Mouse (Mus musculus) erythroblast, adult 5-6 weeks (primary cell): Measurements from ENCODE around the gene Hist2h2be. TPM values are rescaled to one million over a fixed set of nuclear protein-coding genes. Genes with fewer than 3 reads are reported as not detected.

Experiments used
- ATAC-seq: replicated peaks from 2 replicates; pipeline ENCODE4 v1.8.0; 2016; ENCODE audit warnings: moderate number of reproducible peaks, mild to moderate bottlenecking, moderate TSS enrichment, inconsistent platforms; ENCODE audit not compliant: poor library complexity, low FRiP score, severe bottlenecking
- total RNA-seq, 2 experiments: library from RNA; stranded (forward) in 1 of 2; stranded (reverse) in 1 of 2; fragments of 150-400 nt in 1 of 2; fragments of 200-764, 138-1000 nt in 1 of 2; gene quantifications; 2 replicates each; pipeline versions ENCODE4 v1.2.3 to v1.2.4; 2015 to 2017; ENCODE audit warnings: low replicate concordance in 2 of 2

The Hist2h2be gene
- total RNA-seq, 2 experiments from 2014 or later: 19.2 to 32.7 TPM

DNA sequence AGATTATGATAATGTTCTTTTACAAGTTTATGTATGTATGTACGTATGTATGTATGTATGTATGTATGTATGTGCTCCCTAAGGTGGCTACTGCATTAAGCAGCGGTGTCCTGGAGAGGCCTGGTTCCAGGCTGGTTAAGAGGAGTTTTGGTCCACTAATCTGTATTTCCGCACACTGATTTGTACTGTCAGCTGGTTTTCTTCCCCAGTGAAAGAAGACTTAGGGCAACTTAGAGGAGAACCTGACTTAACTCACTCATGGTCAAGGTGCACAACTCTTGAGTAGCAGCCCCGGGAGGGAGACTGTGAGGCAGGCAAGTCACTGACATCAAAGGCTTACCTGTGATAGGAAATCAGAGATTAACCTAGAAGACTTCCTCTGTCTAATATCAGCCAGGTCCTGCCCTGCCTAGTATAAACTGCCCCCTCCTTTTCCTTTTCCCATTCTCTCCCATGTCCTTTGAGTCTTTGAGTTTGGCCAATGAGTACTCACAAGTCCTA, 16.0 kb downstream of the Hist2h2be start:
- ATAC-seq: no peak

DNA sequence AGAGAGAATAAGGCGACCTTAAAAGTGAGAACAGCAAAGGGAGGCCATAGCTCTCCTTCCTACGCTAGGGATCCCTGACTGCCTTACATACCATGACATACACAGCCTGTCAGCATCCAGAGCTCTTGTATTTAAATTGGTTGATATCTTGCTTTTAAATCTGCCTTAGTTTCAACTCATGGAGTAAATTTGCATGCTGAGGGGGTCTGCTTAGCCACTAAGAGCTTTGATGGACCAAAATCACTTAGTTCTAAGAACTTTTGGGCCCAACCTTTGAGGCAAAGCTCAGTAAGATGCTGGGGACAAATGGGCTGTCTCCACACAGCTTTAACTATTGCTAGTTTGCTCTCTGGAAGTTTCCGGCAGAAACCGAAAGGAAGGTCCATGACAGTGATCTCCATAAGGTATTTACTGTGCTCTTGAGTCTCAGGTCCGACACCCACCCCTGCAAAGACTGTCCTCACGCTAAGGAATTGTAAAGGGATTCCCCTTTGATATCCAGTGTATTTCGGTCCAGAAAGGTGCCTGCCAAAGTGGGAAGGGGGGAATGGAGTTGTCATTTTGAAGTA, 16.5 kb downstream of the Hist2h2be start:
- ATAC-seq: no peak

DNA sequence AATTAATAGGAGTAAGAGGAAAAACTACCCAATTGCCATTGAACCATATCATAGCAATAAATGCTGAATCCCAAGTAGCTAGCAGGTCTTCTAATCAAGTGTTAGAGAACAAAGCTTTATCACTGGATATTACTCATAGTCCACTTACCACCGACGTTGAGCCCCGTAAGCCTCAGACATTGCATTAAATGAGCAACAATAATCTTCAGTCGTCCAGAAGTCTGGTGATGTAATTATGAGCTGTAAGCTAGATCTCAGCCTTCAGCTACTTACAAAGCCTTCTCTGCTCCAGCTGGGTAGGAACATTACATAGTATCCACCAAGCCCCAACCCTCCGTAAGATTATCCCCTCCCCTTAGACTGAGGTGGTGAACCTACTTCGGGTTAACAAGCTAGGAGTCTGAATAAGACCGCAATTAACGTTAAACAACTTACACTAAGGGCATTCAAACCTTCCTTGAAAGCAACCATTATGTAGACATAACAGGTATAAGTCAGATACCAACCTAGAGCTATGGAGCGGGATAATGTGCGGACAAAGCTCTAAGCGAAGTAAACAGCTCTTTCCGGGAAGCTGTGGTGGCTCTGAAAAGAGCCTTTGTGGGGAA, 17.1 kb downstream of the Hist2h2be start:
- ATAC-seq: peak; percentile 16

DNA sequence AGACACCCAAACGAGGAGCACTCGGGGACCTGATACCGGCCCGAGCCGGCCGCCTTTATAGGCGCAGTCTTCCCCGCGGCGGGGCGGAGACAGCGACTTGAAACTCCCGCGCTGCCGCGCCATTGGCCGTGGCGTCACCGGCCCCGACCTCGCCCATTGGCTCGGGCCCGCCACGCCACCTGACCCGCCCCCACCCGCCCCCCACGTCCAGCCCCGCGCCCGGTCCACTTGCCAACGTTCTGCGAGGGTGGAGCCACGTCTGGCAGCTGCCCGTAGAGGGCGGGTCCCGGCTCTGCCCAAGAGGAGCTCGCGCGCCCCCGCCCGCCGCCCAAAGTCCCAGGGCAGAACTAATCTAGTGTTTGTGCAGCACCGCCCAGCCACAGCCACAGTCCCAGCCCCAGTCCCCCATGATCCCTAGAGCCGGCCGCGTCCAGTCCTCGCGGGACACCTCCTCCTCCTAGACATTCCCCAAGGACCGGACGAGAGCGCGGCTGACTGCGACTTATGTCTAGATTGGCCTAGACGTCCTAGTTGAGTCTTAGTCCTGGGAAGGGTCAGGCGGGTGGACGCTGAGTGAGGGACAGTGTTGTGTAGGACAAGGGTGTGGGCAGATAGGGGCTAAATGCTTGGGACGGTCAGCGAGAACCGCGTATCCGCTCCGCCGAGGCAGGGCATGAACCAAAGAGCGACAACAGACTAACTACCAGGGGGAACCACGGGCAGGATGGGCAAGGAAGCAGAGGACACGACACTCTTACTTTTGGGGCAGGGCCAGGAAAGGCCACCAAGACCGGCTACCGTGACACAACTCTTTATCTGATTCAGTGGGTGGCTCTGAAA, 18.3 kb downstream of the Hist2h2be start, which contains the start of gene Hist2h3c2:
Hist2h3c2 (minus strand) TSS at position 174 of the 840 bp plus-strand sequence.
- ATAC-seq: peak; percentile 68

DNA sequence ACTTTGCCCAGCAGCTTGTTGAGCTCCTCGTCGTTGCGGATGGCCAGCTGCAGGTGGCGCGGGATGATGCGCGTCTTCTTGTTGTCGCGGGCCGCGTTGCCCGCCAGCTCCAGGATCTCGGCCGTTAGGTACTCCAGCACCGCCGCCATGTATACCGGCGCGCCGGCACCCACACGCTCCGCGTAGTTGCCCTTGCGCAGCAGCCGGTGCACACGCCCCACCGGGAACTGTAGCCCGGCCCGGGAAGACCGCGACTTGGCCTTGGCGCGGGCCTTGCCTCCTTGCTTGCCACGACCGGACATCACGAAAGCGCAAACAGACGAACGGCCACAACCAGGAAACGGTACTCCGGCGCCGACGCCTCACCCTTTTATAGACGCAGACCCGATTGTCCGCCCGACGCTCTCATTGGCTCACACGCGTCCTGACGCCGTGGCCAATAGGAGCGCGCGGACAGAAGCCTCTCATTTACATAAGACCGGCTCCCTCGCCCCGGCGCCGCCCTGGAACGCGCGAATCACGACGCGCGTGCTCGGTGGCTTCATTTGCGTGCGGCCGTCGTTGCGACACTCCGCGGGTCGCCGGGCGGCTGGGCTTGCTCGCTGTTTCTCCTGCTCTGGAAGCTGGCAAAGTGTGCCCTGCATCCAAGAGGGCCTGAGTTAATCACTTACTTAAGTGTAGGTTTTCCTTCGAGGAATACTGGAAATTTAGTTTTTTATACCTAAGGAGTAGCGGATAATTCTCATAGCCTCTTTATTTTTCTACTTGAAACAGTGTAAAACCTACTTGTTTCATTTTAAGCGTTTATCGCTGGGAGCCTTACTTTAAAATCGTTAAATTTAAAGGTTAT, 19.3 kb downstream of the Hist2h2be start, which contains the start of gene Hist2h2aa2:
Hist2h2aa2 (minus strand) TSS at position 328 of the 850 bp plus-strand sequence.
- ATAC-seq: peak; percentile 61

DNA sequence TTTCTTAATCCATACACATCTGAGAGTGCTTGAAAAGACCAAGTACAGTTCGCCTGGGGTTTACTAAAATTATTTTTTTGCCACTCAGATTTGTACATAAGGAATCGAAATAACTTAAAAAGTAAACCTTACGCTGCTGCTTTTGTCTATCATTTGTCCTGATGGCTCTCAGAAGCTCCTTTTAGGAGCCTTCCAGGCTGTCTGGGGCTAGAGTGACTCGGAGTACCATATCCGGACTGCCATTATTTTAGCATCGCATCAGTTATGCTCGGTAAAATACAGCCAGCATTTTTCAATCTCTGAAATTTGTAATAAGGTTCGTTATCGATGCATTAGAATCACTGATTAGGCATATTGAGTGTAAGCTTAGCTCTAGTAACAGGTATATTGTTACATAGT, 19.9 kb downstream of the Hist2h2be start:
- ATAC-seq: no peak

DNA sequence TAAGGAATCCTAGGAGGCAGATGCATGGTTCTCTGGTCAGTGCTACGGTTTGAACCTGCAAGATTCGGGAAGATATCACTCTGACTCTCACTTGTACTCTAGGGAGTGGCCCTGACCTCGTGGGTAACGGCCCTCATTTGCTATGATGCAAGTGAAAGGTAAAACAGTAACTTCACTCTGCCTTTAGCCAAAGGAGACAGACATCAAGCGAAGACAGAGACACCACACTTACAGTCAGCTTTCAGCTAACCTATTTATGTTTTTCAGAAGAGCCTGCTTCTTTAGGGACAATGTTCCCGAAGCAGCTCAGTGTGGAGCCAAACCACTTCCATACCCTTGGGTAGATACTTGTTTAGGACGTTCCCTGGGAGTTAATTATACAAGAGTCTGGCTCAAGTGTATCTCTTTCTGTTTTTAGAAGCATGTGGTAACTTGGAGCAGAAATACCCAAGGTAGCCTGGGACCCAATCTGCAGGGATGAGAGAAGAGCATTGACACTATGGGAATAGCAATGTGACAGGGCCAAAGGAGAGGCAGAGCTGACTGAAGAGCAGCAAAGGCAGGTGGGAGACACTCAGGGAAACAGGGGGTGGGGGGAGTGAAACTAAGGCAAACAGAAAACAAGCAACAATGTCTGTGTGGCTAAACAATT, 23.1 kb downstream of the Hist2h2be start:
- ATAC-seq: no peak

DNA sequence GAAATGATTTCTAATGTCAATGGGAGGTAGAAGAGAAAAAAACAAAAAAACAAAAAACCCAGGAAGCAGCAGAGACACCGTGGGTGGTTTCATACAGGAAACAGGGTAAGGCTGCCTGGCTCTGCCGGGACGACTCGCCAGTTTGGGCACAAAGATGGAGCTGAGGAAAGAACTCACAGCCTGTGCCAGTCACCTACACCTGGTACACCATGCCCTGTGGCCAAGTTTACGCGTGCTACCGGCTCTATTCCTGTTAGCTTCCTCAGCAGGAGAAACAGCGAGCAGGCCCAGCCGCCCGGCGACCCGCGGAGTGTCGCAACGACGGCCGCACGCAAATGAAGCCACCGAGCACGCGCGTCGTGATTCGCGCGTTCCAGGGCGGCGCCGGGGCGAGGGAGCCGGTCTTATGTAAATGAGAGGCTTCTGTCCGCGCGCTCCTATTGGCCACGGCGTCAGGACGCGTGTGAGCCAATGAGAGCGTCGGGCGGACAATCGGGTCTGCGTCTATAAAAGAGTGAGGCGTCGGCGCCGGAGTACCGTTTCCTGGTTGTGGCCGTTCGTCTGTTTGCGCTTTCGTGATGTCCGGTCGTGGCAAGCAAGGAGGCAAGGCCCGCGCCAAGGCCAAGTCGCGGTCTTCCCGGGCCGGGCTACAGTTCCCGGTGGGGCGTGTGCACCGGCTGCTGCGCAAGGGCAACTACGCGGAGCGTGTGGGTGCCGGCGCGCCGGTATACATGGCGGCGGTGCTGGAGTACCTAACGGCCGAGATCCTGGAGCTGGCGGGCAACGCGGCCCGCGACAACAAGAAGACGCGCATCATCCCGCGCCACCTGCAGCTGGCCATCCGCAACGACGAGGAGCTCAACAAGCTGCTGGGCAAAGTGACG, 24.3 kb downstream of the Hist2h2be start, which contains the start of gene Hist2h2aa1:
Hist2h2aa1 (plus strand) TSS at position 495 of the 884 bp plus-strand sequence.
- ATAC-seq: peak; percentile 65

DNA sequence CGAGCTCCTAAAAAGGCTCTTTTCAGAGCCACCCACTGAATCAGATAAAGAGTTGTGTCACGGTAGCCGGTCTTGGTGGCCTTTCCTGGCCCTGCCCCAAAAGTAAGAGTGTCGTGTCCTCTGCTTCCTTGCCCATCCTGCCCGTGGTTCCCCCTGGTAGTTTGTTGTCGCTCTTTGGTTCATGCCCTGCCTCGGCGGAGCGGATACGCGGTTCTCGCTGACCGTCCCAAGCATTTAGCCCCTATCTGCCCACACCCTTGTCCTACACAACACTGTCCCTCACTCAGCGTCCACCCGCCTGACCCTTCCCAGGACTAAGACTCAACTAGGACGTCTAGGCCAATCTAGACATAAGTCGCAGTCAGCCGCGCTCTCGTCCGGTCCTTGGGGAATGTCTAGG, 25.1 kb downstream of the Hist2h2be start:
- ATAC-seq: peak; percentile 59

DNA sequence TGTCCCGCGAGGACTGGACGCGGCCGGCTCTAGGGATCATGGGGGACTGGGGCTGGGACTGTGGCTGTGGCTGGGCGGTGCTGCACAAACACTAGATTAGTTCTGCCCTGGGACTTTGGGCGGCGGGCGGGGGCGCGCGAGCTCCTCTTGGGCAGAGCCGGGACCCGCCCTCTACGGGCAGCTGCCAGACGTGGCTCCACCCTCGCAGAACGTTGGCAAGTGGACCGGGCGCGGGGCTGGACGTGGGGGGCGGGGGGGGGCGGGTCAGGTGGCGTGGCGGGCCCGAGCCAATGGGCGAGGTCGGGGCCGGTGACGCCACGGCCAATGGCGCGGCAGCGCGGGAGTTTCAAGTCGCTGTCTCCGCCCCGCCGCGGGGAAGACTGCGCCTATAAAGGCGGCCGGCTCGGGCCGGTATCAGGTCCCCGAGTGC, 25.5 kb downstream of the Hist2h2be start, which contains the start of gene Hist2h3c1:
Hist2h3c1 (plus strand) TSS at position 259 of the 430 bp plus-strand sequence.
- peak; percentile 70 for ATAC-seq

DNA sequence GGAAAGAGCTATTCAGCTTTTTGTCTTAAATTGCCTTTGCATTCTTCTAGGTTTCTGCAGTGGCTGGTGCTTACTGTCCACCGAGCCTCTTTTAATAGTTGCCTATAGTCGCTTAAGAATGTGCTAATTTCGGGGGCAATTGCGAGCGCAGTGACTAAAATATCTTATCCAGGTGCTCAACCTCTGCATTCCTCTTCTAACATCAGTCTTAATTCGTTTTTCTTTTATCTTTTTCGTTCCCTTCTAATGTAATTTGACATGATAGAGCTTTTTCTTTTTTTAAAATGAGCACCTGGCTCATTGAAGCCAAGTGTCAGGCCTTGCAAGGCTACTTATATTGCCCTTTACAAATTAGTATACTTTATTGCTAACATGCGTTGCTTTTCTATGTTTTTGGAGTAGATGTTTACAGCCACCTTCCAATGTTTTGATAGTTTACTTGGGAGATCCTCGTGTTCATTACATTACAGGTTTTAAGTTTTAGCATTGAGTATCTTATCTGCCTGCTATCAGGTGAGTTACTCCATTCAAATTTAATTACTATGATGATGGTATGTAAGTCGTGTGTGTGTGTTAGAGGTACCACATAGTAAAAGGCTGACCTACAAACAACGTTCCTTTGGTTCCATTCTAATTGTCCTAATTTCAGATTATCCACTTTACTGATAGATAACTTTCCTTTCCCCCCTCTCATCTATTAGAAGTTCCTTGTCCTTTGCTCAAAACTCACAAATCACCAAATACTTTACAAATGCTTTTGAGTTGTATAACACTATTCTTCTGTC, 26.6 kb downstream of the Hist2h2be start:
- ATAC-seq: no peak

DNA sequence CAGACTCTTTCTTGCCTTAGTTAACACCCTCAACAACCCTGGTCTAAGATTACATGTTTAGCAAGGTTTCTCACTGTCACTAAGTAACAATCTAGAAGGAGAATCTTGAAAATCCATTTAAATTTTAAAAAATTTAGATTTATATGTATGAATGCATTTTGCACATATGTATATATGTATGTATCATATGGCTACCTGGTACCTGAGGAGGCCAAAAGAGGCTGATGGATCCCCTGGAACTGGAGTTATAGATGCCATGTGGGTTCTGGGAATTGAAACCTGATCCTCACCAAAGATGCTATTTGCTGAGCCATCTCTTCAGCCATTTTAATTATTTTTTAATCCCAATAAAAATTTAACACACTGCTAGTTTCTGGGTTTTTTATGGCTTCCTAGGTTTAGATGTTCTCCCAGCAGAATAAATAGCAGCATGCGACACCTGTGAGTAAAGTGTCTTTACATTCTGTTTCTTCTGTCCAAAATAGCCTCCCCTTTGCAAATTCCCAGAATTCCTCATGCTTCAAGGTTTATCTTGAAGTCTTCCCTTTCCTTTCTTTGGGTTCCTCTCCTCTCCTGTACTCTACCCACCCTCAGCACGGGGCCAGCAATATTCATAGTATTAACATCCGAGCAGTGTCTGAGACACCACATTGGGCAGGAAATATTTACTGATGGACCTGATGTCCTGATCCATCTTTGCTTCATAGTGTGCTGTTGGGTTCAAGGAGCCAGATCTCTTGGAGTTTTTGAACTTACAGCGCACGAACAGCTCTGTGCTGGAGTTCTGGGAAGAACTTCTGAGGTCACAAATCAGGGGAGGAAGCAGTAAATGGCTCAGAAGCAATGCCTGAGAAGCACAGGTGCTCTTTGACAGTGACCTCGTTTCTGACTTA, 27.5 kb downstream of the Hist2h2be start:
- ATAC-seq: no peak

DNA sequence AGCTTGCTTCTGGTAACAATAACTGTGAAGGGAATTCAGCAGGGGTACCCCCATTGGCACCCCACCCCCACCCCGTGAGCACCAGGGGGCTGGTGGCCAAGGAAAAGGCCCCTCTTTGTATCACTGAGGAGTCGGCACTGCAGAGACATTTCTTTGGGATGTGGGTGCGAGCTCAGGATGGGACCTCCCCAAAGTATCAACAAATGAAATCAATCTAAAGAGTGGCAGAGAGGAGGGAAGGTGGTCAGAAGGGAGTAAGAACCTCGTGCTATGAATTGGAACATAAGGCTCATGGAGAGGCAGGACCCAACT, 28.1 kb downstream of the Hist2h2be start:
- ATAC-seq: no peak

DNA sequence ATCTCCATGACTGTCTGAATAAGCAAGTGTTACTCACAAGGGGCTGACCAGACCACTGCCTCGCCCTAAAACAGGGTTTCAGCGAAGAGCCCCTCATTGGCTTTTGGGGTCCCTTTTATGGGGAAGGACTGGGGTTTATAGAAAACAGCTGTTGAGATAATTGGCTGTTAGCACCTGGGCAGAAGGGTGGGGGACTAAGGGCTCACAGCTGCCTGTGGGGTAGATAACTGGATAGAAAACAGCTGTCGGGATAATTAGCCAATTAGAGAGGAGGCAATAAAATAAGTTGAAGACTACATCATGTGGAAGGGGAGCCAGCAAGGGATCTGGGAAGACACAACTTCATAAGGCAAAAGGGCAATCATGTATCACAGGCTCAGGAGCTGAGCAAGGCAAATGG, 30.0 kb downstream of the Hist2h2be start:
- no peak for ATAC-seq

DNA sequence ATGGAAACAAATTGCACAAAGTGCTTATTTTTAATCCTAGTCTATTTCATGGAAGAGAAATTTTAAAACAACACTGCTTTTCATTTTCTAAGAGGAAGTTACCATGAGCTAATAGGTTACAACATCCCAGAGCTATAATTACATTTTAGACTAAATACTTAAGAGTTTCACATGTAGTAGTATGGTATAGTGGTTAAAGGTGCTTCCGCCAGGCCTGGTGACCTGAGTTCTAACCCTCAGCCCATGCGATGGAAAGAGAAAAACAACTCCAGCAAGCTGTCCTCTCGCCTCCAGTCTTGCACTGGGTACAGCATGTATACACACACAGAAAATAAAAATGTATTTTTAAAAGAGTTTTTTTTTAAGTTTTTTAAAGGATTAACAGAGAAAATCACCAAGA, 30.9 kb downstream of the Hist2h2be start:
- no peak for ATAC-seq

DNA sequence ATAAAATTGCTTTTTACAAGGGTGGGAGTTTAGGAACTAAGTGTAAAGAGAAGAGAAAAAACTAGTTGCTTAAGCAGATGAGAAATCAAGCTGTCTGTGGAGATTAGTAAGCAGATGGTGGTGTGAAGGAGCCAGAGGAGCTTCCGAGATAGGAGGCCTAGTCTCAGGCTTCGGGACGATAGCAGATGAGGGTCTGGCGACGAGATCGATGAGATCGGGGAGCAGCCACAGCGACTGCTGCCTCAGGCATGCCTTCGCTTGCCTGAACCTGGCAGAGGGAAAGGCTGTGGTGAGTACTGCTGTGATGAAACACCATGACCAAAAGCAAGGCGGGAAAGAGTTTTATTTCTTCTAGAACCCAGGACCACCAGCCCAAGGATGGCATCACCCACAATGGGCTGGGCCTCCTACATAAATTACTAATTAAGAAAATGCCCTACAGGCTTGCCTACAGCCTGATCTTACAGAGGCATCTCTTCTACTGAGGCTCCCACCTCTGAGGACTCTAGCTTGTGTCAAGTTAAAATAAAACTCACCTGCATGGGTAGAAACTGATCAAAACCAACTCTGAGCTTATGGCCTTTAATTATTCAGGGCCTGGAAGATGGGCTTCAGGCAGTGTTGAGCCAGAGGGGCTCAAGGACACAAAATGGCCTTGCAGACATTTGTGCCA, 33.9 kb downstream of the Hist2h2be start:
- peak; percentile 87 for ATAC-seq
